Mouse (Mus musculus): ENCODE results near the gene Pglyrp1.

- TF ChIP-seq POLR2A (IDR thresholded peaks at IDR 0.05; ENCODE audit: borderline replicate concordance, control insufficient read depth, low read depth, low read length) (no peak), CTCF (IDR thresholded peaks at IDR 0.05; ENCODE audit: control insufficient read depth, insufficient read depth, low read length) (no peak)
Observed at GRCm38 (mm10) chr7:18841174-18841567, 30.0 kb upstream of the Pglyrp1 start.

Data from bone marrow, adult 2 months (tissue).